Mouse (Mus musculus) liver, embryonic 14.5 days (tissue): ENCODE measurements at regions not wholly inside any gene's neighbourhood (a gene's known extent, or its start where the extent isn't known, plus 50 kb on each side); places are given as distances from the start of the nearest gene placed in this dataset.

ENCODE experiments used
- ATAC-seq: fragments of 200-750 bp; cut with Nextera tagmentation; 2 replicates; pipeline ENCODE4 v1.8.0; 2017; ENCODE audit warnings: moderate number of reproducible peaks, mild to moderate bottlenecking, moderate library complexity; ENCODE audit not compliant: insufficient read depth
- DNase-seq, 3 experiments: peaks; one replicate each; pipeline ENCODE4 v3.0.0-alpha.2; 2012 to 2013; ENCODE audit warnings: low read depth in 3 of 3, low spot score in 3 of 3
- H3K27ac ChIP-seq: fragments of 300-500 bp; sonication (generic); 2 replicates; pipeline ENCODE4 v1.5.1; 2014; ENCODE audit warnings: moderate library complexity, mild to moderate bottlenecking, control low read depth, inconsistent platforms
- H3K27me3 ChIP-seq: fragments of 300-500 bp; sonication (generic); 2 replicates; pipeline ENCODE4 v1.6.1; 2014; ENCODE audit warnings: mild to moderate bottlenecking, low read length, moderate library complexity; ENCODE audit not compliant: control insufficient read depth, insufficient read depth
- H3K36me3 ChIP-seq: fragments of 300-500 bp; sonication (generic); replicated peaks from 2 replicates; pipeline ENCODE4 v1.6.1; 2014; ENCODE audit warnings: low read depth; ENCODE audit not compliant: control insufficient read depth, insufficient read depth
- H3K4me1 ChIP-seq, 2 experiments: fragments of 200-500 bp in 1 of 2; fragments of 300-500 bp in 1 of 2; sonication (generic) in 1 of 2; replicated peaks; 2 replicates each; pipeline ENCODE4 v1.6.1; 2012 to 2014; ENCODE audit warnings: antibody characterized with exemption in 1 of 2, inconsistent platforms in 1 of 2, low read length in 1 of 2; ENCODE audit not compliant: control insufficient read depth in 2 of 2, insufficient read depth in 2 of 2
- H3K4me2 ChIP-seq: fragments of 300-500 bp; sonication (generic); 2 replicates; pipeline ENCODE4 v1.6.1; 2014; ENCODE audit warnings: low read depth, mild to moderate bottlenecking, control low read depth, moderate library complexity
- H3K4me3 ChIP-seq, 2 experiments: fragments of 200-500 bp in 1 of 2; fragments of 300-500 bp in 1 of 2; sonication (generic) in 1 of 2; 2 replicates each; pipeline ENCODE4 v1.5.1; 2012 to 2014; ENCODE audit warnings: low read depth in 2 of 2, low read length in 2 of 2, mild to moderate bottlenecking in 2 of 2, control low read depth in 1 of 2, inconsistent platforms in 1 of 2, moderate library complexity in 1 of 2; ENCODE audit not compliant: insufficient read depth in 1 of 2
- H3K9ac ChIP-seq: fragments of 300-500 bp; sonication (generic); replicated peaks from 2 replicates; pipeline ENCODE4 v1.6.1; 2014; ENCODE audit warnings: mild to moderate bottlenecking, control low read depth, moderate library complexity
- H3K9me3 ChIP-seq: fragments of 300-500 bp; sonication (generic); 2 replicates; pipeline ENCODE4 v1.6.1; 2016; ENCODE audit warnings: low read length, mixed read lengths; ENCODE audit not compliant: control insufficient read depth
- CTCF ChIP-seq: IDR thresholded peaks from 2 replicates; pipeline ENCODE4 v1.5.1; 2016; ENCODE audit warnings: antibody characterized with exemption, low read depth, control low read depth
- EP300 ChIP-seq: IDR thresholded peaks from 2 replicates; pipeline ENCODE4 v1.6.1; 2016; ENCODE audit warnings: antibody characterized with exemption, low read depth
- WGBS: fragments of 180-500 bp; shearing (Covaris S2); extraction: QIAGEN DNeasy Blood & Tissue Kit; methylation state at CpG from one replicate; pipeline ENCODE4 v1.1.7; 2014; ENCODE audit not compliant: insufficient replicate concordance; 5-methylcytosine and 5-hydroxymethylcytosine counted together

- Histone ChIP-seq H3K27ac (no peak overlapping the region), H3K4me1 (no peaks in the 10 kb centered on the region), H3K4me3 (no peak overlapping the region), H3K27me3 (no peaks in the 10 kb centered on the region), H3K4me2 (no peak overlapping the region), H3K9ac (no peak overlapping the region), H3K36me3 (no peaks in the 10 kb centered on the region), H3K9me3 (no peaks in the 10 kb centered on the region)
- TF ChIP-seq EP300 (no peak), CTCF (no peak)
- ATAC-seq (no peak), DNase-seq (no peak)
- WGBS: 66% methylated on average over 2 of the region's 2 CpGs
Measured at GRCm38 (mm10) chr13:30044790-30045189, 58.9 kb upstream of the E2f3 start.

- no peak overlapping the region for H3K9ac ChIP-seq
- TF ChIP-seq CTCF: no peak
- TF ChIP-seq EP300: no peak
- H3K27ac ChIP-seq: no peak overlapping the region
- ATAC-seq: no peak
- H3K9me3 ChIP-seq: no peaks in the 10 kb centered on the region
- H3K4me1 ChIP-seq: no peaks in the 10 kb centered on the region
- H3K27me3 ChIP-seq: no peaks in the 10 kb centered on the region
- H3K4me2 ChIP-seq: no peak overlapping the region
- H3K4me3 ChIP-seq: no peak overlapping the region
- DNase-seq: no peak
- 41% methylated on average over 15 of the region's 15 CpGs for WGBS
- H3K36me3 ChIP-seq: no peaks in the 10 kb centered on the region
Measured at GRCm38 (mm10) chr13:30042689-30043320, 56.9 kb upstream of the E2f3 start.

GRCm38 (mm10) chr13:30041501-30042295 is 55.8 kb upstream of the E2f3 start:
- Histone ChIP-seq H3K4me1 (no peaks in the 10 kb centered on the region), H3K4me2 (no peak overlapping the region), H3K9me3 (no peaks in the 10 kb centered on the region), H3K36me3 (no peaks in the 10 kb centered on the region), H3K9ac (no peak overlapping the region), H3K27ac (no peak overlapping the region), H3K27me3 (no peaks in the 10 kb centered on the region), H3K4me3 (no peak overlapping the region)
- 61% methylated on average over 3 of the region's 3 CpGs for WGBS
- TF ChIP-seq EP300: no peak
- TF ChIP-seq CTCF: no peak
- DNase-seq (no peak), ATAC-seq (no peak)

GRCm38 (mm10) chr13:30040288-30040687 is 54.4 kb upstream of the E2f3 start:
- 69% methylated on average over 4 of the region's 4 CpGs for WGBS
- ATAC-seq: no peak
- H3K4me3 ChIP-seq: no peak overlapping the region
- no peaks in the 10 kb centered on the region for H3K27me3 ChIP-seq
- H3K9ac ChIP-seq: no peak overlapping the region
- H3K36me3 ChIP-seq: no peaks in the 10 kb centered on the region
- H3K4me1 ChIP-seq: no peaks in the 10 kb centered on the region
- no peak overlapping the region for H3K4me2 ChIP-seq
- DNase-seq: no peak
- H3K27ac ChIP-seq: no peak overlapping the region
- TF ChIP-seq CTCF (no peak), EP300 (no peak)
- H3K9me3 ChIP-seq: no peaks in the 10 kb centered on the region

- WGBS: 65% methylated on average over 2 of the region's 2 CpGs
Measured at GRCm38 (mm10) chr13:30039791-30040190, 53.9 kb upstream of the E2f3 start.

More at GRCm38 (mm10) chr13:30039791-30040190, 53.9 kb upstream of the E2f3 start:
- ATAC-seq: no peak
- no peaks in the 10 kb centered on the region for H3K36me3 ChIP-seq
- no peaks in the 10 kb centered on the region for H3K27me3 ChIP-seq
- H3K4me2 ChIP-seq: no peak overlapping the region
- TF ChIP-seq CTCF (no peak), EP300 (no peak)
- H3K9ac ChIP-seq: no peak overlapping the region
- no peak for DNase-seq
- no peaks in the 10 kb centered on the region for H3K4me1 ChIP-seq
- H3K4me3 ChIP-seq: no peak overlapping the region
- H3K9me3 ChIP-seq: no peaks in the 10 kb centered on the region
- no peak overlapping the region for H3K27ac ChIP-seq
